Mouse (Mus musculus): ENCODE measurements around the gene Wsb1. TPM values are rescaled to one million over a fixed set of nuclear protein-coding genes. Genes with fewer than 3 reads are reported as not detected.

Wsb1 gene
- polyA plus RNA-seq, 1 experiment from 2014 or later = 233 TPM

DNA sequence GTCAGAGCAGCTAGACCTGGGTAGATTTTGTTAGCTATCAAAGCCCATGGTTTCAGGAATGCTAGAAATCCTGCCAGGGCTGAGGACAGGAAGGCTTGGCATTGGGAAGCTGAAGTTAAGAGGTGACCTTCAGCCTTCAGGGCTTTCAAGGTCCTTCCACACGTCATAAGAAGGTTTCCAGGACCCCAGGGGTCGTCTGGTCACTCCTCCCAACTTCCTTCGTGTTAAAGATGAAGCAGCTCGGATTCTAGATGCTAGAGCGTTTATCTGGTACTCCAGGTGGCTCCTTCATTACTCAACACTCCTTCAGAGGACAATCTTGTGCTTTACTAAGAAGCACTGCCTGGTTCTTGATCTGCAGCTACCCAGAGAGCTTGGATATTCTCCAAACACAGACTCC is 45.4 kb downstream of the Wsb1 start:
- H3K27ac ChIP-seq (replicated peaks) = no peak overlapping the region
- no peaks in the 10 kb centered on the region for H3K27me3 ChIP-seq
- no peaks in the 10 kb centered on the region for H3K36me3 ChIP-seq
- H3K4me1 ChIP-seq = peaks cover 2% of the 10 kb centered on the region
- no peak overlapping the region for H3K4me3 ChIP-seq (replicated peaks)
- 62% methylated on average over 5 of the region's 5 CpGs for WGBS
- no peak overlapping the region for H3K4me2 ChIP-seq (replicated peaks)
- ATAC-seq (ENCODE audit: insufficient number of reproducible peaks, low FRiP score, low TSS enrichment, low read depth) = no peak
- H3K9me3 ChIP-seq (replicated peaks) = no peaks in the 10 kb centered on the region
- H3K9ac ChIP-seq = no peak overlapping the region

GRCm38 (mm10) chr11:79208462-79208861 is 46.0 kb downstream of the Wsb1 start:
- H3K36me3 ChIP-seq = no peaks in the 10 kb centered on the region
- H3K27ac ChIP-seq (replicated peaks) = no peak overlapping the region
- no peaks in the 10 kb centered on the region for H3K4me1 ChIP-seq
- H3K4me3 ChIP-seq (replicated peaks) = no peak overlapping the region
- no peak overlapping the region for H3K4me2 ChIP-seq (replicated peaks)
- no peak for ATAC-seq (ENCODE audit: insufficient number of reproducible peaks, low FRiP score, low TSS enrichment, low read depth)
- 93% methylated on average over 4 of the region's 4 CpGs for WGBS
- no peak overlapping the region for H3K9ac ChIP-seq
- H3K9me3 ChIP-seq (replicated peaks) = no peaks in the 10 kb centered on the region
- H3K27me3 ChIP-seq = no peaks in the 10 kb centered on the region

DNA sequence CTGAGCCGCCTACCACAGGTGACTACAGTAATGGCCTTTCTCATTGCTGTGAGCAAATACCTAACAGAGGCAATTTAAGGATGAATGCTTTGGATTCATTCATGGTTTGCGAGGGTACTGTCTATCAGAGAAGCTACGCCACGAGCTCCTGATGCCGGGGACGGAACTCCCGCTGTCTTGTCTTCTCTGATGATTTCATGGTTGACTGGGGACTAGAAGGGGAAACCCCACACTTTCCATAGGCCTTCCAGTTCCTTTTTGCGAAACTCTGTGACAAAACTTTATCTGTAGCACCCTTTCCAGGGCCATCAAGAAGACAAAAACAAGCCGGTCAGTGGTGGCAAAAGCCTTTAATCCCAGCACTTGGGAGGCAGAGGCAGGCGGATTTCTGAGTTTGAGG is 46.8 kb downstream of the Wsb1 start:
- 88% methylated on average over 10 of the region's 10 CpGs for WGBS
- no peaks in the 10 kb centered on the region for H3K4me1 ChIP-seq
- H3K27me3 ChIP-seq = no peaks in the 10 kb centered on the region
- no peak overlapping the region for H3K27ac ChIP-seq (replicated peaks)
- H3K4me2 ChIP-seq (replicated peaks) = no peak overlapping the region
- H3K9me3 ChIP-seq (replicated peaks) = no peaks in the 10 kb centered on the region
- H3K36me3 ChIP-seq = no peaks in the 10 kb centered on the region
- no peak overlapping the region for H3K4me3 ChIP-seq (replicated peaks)
- no peak for ATAC-seq (ENCODE audit: insufficient number of reproducible peaks, low FRiP score, low TSS enrichment, low read depth)
- H3K9ac ChIP-seq = no peak overlapping the region

GRCm38 (mm10) chr11:79204444-79204843 is 50.0 kb downstream of the Wsb1 start:
- H3K4me2 ChIP-seq (replicated peaks) = no peak overlapping the region
- peaks cover 16% of the 10 kb centered on the region for H3K4me1 ChIP-seq
- H3K9ac ChIP-seq = no peak overlapping the region
- ATAC-seq (ENCODE audit: insufficient number of reproducible peaks, low FRiP score, low TSS enrichment, low read depth) = no peak
- H3K9me3 ChIP-seq (replicated peaks) = no peaks in the 10 kb centered on the region
- no peaks in the 10 kb centered on the region for H3K27me3 ChIP-seq
- no peak overlapping the region for H3K27ac ChIP-seq (replicated peaks)
- no peak overlapping the region for H3K4me3 ChIP-seq (replicated peaks)
- H3K36me3 ChIP-seq = no peaks in the 10 kb centered on the region
- WGBS = 65% methylated on average over 3 of the region's 3 CpGs

DNA sequence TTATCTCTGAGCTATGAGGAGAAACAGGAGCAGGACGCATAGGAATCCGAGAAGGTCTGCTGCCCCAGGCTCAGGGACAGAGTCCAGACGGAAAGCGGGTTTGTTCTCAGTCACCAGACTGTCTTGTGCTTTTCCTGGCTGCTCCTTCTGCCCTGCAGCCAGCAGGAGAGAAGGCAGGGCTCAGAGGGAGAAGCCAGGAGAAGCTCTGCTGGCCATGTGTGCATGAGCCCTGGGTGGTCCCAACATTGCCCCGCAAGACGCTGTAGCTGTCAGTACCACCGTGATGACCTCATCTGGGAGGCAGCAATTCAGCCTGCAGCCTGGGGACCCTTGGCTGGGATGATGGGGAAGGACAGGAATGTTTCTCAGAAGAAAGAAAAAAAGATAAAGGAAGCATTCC is 54.0 kb downstream of the Wsb1 start:
- H3K4me1 ChIP-seq = peaks cover 44% of the 10 kb centered on the region
- 8% methylated on average over 7 of the region's 7 CpGs for WGBS
- no peak overlapping the region for H3K4me3 ChIP-seq (replicated peaks)
- H3K27me3 ChIP-seq = no peaks in the 10 kb centered on the region
- H3K27ac ChIP-seq (replicated peaks) = peak overlapping the region; percentile 73; the same call in 1 of the 2 replicates
- H3K36me3 ChIP-seq = no peaks in the 10 kb centered on the region
- H3K9ac ChIP-seq = no peak overlapping the region
- H3K9me3 ChIP-seq (replicated peaks) = no peaks in the 10 kb centered on the region
- peak; percentile 61; the same call in 1 of the 2 replicates for ATAC-seq (ENCODE audit: insufficient number of reproducible peaks, low FRiP score, low TSS enrichment, low read depth)
- no peak overlapping the region for H3K4me2 ChIP-seq (replicated peaks)

DNA sequence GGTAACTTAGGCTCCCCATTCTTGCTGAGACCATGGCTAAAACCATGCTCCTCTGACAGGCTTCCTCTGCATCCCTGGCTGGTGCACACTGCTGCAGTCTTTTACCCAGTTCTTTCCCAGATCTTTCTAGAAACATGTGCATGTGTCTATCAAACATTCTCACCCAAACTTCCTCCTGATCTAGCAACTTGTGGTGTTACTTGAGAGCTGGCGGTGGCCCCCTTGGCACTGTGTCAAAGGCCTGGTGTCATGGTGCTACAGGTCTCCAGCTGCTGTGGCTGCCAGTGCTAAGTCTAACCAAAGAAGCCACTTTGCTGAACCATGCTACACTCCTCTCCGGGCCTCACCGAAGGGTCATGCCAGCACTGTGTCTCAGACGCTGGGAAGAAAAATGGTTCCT is 55.9 kb downstream of the Wsb1 start:
- Histone ChIP-seq H3K9ac (no peak overlapping the region), H3K4me3 (replicated peaks) (no peak overlapping the region), H3K36me3 (no peaks in the 10 kb centered on the region), H3K4me2 (replicated peaks) (no peak overlapping the region), H3K27ac (replicated peaks) (no peak overlapping the region), H3K27me3 (no peaks in the 10 kb centered on the region), H3K4me1 (peaks cover 44% of the 10 kb centered on the region), H3K9me3 (replicated peaks) (no peaks in the 10 kb centered on the region)
- no peak for ATAC-seq (ENCODE audit: insufficient number of reproducible peaks, low FRiP score, low TSS enrichment, low read depth)
- WGBS = 81% methylated on average over 4 of the region's 4 CpGs

GRCm38 (mm10) chr11:79197846-79198235 is 56.6 kb downstream of the Wsb1 start:
- Histone ChIP-seq H3K27me3 (no peaks in the 10 kb centered on the region), H3K36me3 (no peaks in the 10 kb centered on the region), H3K9me3 (replicated peaks) (no peaks in the 10 kb centered on the region), H3K4me2 (replicated peaks) (no peak overlapping the region), H3K4me3 (replicated peaks) (no peak overlapping the region), H3K9ac (no peak overlapping the region), H3K4me1 (peaks cover 44% of the 10 kb centered on the region), H3K27ac (replicated peaks) (no peak overlapping the region)
- WGBS = 68% methylated on average over 6 of the region's 6 CpGs
- no peak for ATAC-seq (ENCODE audit: insufficient number of reproducible peaks, low FRiP score, low TSS enrichment, low read depth)

- WGBS = 63% methylated on average over 13 of the region's 13 CpGs
- H3K9ac ChIP-seq = no peak overlapping the region
- no peak overlapping the region for H3K4me2 ChIP-seq (replicated peaks)
- no peaks in the 10 kb centered on the region for H3K27me3 ChIP-seq
- H3K4me1 ChIP-seq = peaks cover 44% of the 10 kb centered on the region
- ATAC-seq (ENCODE audit: insufficient number of reproducible peaks, low FRiP score, low TSS enrichment, low read depth) = no peak
- H3K4me3 ChIP-seq (replicated peaks) = no peak overlapping the region
- peak overlapping the region; percentile 55 for H3K27ac ChIP-seq (replicated peaks)
- no peaks in the 10 kb centered on the region for H3K36me3 ChIP-seq
- no peaks in the 10 kb centered on the region for H3K9me3 ChIP-seq (replicated peaks)
Observed at GRCm38 (mm10) chr11:79196876-79197845, 57.3 kb downstream of the Wsb1 start.

DNA sequence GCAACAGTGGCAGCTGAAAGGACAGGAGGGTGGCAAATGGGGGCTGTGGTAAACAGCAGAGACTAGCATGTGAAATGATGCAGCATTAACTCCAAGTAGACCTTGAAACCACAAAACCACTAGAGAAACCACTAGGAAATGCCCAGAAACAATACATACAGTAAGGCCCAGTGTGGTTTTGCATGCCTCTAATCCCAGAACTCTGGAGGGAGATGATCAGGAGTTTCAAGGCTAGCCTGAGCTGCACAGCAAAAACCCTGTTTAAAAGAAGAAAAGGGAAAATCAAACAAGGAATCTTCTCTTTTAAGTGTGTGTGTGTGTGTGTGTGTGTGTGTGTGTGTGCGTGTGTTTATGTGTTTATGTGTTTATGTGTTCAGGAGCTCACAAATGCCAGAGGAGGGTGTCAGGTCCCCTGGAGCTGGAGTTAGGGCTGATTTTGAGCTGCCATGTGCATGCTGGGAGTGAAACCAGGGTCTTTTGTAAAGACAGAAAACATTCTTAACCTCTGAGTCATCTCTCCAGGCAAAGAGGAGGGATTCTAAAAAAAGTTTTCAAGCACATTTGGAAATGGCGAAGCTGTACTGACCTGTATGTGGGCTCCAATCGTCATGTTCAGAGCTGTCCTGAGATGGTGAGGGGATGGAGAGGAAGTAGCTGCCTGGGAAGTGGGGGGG is 58.1 kb downstream of the Wsb1 start:
- H3K9me3 ChIP-seq (replicated peaks) = no peaks in the 10 kb centered on the region
- H3K4me2 ChIP-seq (replicated peaks) = no peak overlapping the region
- no peak overlapping the region for H3K4me3 ChIP-seq (replicated peaks)
- no peaks in the 10 kb centered on the region for H3K36me3 ChIP-seq
- H3K27me3 ChIP-seq = no peaks in the 10 kb centered on the region
- 33% methylated on average over 3 of the region's 3 CpGs for WGBS
- no peak overlapping the region for H3K9ac ChIP-seq
- ATAC-seq (ENCODE audit: insufficient number of reproducible peaks, low FRiP score, low TSS enrichment, low read depth) = no peak
- peak overlapping the region; percentile 55 for H3K27ac ChIP-seq (replicated peaks)
- peaks cover 44% of the 10 kb centered on the region for H3K4me1 ChIP-seq

DNA sequence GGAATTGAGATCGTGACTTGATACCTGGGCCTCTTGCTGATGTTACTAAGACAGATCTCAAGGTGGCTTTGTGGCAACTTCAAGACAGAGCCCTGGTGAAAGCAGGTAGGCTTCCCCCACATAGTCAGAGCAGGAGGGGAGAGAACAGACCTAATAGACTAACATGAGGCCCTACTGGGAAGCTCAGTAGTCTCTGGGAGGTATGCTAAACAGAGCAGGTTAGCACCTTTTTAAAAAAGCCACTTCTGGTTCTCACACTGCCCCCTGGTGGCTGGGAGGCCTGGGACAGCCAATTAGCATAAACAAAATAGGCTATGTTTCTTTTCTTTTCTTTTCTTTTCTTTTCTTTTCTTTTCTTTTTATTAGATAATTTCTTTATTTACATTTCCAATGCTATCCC is 62.3 kb downstream of the Wsb1 start:
- Histone ChIP-seq H3K4me2 (replicated peaks) (no peak overlapping the region), H3K36me3 (no peaks in the 10 kb centered on the region), H3K9me3 (replicated peaks) (no peaks in the 10 kb centered on the region), H3K4me1 (peaks cover 37% of the 10 kb centered on the region), H3K27me3 (no peaks in the 10 kb centered on the region), H3K9ac (no peak overlapping the region), H3K27ac (replicated peaks) (no peak overlapping the region), H3K4me3 (replicated peaks) (no peak overlapping the region)
- ATAC-seq (ENCODE audit: insufficient number of reproducible peaks, low FRiP score, low TSS enrichment, low read depth) = no peak
- WGBS = 88% methylated on average over 1 of the region's 1 CpGs

- Histone ChIP-seq H3K4me2 (replicated peaks) (no peak overlapping the region), H3K4me1 (peaks cover 28% of the 10 kb centered on the region), H3K27ac (replicated peaks) (0 out of 2 replicates have a peak overlapping the region, but pooled peaks have one; percentile 34), H3K9ac (no peak overlapping the region), H3K27me3 (no peaks in the 10 kb centered on the region), H3K4me3 (replicated peaks) (no peak overlapping the region), H3K36me3 (no peaks in the 10 kb centered on the region), H3K9me3 (replicated peaks) (no peaks in the 10 kb centered on the region)
- 62% methylated on average over 4 of the region's 4 CpGs for WGBS
- ATAC-seq (ENCODE audit: insufficient number of reproducible peaks, low FRiP score, low TSS enrichment, low read depth) = no peak
Observed at GRCm38 (mm10) chr11:79191214-79191613, 63.3 kb downstream of the Wsb1 start.

Measured in embryonic facial prominence, embryonic 15.5 days (tissue).